Mouse (Mus musculus) stomach, postnatal 0 days (tissue): ENCODE data around the gene Wwtr1. TPM values are rescaled to one million over a fixed set of nuclear protein-coding genes. Genes with fewer than 3 reads are reported as not detected.

Experiments
- ATAC-seq: fragments of 200-750 bp; cut with Nextera tagmentation; 2 replicates; pipeline ENCODE4 v1.8.0; 2017; ENCODE audit not compliant: low FRiP score, low TSS enrichment
- DNase-seq: peaks from one replicate; pipeline ENCODE4 v3.0.0-alpha.2; 2016; ENCODE audit warnings: low spot score
- H3K27ac ChIP-seq: fragments of 300-500 bp; sonication (generic); replicated peaks from 2 replicates; pipeline ENCODE4 v1.5.1; 2014; ENCODE audit warnings: mild to moderate bottlenecking, control low read depth
- H3K27me3 ChIP-seq: fragments of 300-500 bp; sonication (generic); 2 replicates; pipeline ENCODE4 v1.6.1; 2014; ENCODE audit warnings: low read length; ENCODE audit not compliant: control insufficient read depth, insufficient read depth
- H3K36me3 ChIP-seq: fragments of 300-500 bp; sonication (generic); 2 replicates; pipeline ENCODE4 v1.6.1; 2014; ENCODE audit warnings: low read length, mixed read lengths; ENCODE audit not compliant: control insufficient read depth, insufficient read depth
- H3K4me1 ChIP-seq: fragments of 300-500 bp; sonication (generic); replicated peaks from 2 replicates; pipeline ENCODE4 v1.6.1; 2014; ENCODE audit warnings: antibody characterized with exemption; ENCODE audit not compliant: control insufficient read depth, insufficient read depth
- H3K4me2 ChIP-seq: fragments of 300-500 bp; sonication (generic); replicated peaks from 2 replicates; pipeline ENCODE4 v1.6.1; 2014; ENCODE audit warnings: low read depth, mild to moderate bottlenecking, control low read depth, moderate library complexity
- H3K4me3 ChIP-seq: fragments of 300-500 bp; sonication (generic); 2 replicates; pipeline ENCODE4 v1.5.1; 2014; ENCODE audit warnings: low read depth, low read length, control low read depth
- H3K9ac ChIP-seq: fragments of 300-500 bp; sonication (generic); 2 replicates; pipeline ENCODE4 v1.6.1; 2014; ENCODE audit warnings: mild to moderate bottlenecking, low read length, control low read depth, mixed read lengths
- H3K9me3 ChIP-seq: fragments of 300-500 bp; sonication (generic); 2 replicates; pipeline ENCODE4 v1.6.1; 2016; ENCODE audit warnings: low read length; ENCODE audit not compliant: control insufficient read depth
- CTCF ChIP-seq: IDR thresholded peaks from 2 replicates; pipeline ENCODE4 v1.5.1; 2016; ENCODE audit warnings: antibody characterized with exemption, low read depth, mild to moderate bottlenecking, moderate library complexity
- EP300 ChIP-seq: optimal IDR thresholded peaks from 2 replicates; pipeline ENCODE3; 2016; ENCODE audit warnings: antibody characterized with exemption
- WGBS: fragments of 180-500 bp; shearing (Covaris S2); extraction: QIAGEN DNeasy Blood & Tissue Kit; methylation state at CpG from one replicate; pipeline ENCODE4 v1.1.7; 2014; 5-methylcytosine and 5-hydroxymethylcytosine counted together
- polyA plus RNA-seq: library from polyadenylated mRNA; unstranded; fragments of >200 nt; fragmentation: Nextera tagmentation; extraction: Ambion mirVana; gene quantifications from 2 replicates; pipeline ENCODE4 v1.2.1, GENCODE M21; 2015

The Wwtr1 gene
- 20.7 and 21.0 TPM in 2 replicates for polyA plus RNA-seq

- DNase-seq (peak; percentile 85), ATAC-seq (peak; percentile 93)
- TF ChIP-seq CTCF (peak; percentile 0; the same call in 1 of the 2 replicates), EP300 (no peak)
- Histone ChIP-seq H3K36me3 (no peaks in the 10 kb centered on the region; the same call in 1 of the 2 replicates), H3K9me3 (no peaks in the 10 kb centered on the region), H3K9ac (peak within 1 kb of the TSS; percentile 92), H3K27ac (peak within 1 kb of the TSS; percentile 97), H3K4me1 (no peaks in the 10 kb centered on the region), H3K4me2 (peak within 1 kb of the TSS; percentile 80), H3K4me3 (peak within 1 kb of the TSS; percentile 89), H3K27me3 (no peaks in the 10 kb centered on the region)
- WGBS = 0% methylated on average over 30 of the region's 36 CpGs
These were observed at the start of gene Wwtr1 for GRCm38 (mm10) chr3:57575660-57576055. Gene Wwtr1, minus strand, starts transcription at chr3:57575910.

GRCm38 (mm10) chr3:57619718-57620117 lies 44.0 kb upstream of the Wwtr1 start:
- H3K36me3 ChIP-seq = no peaks in the 10 kb centered on the region
- H3K4me1 ChIP-seq = no peaks in the 10 kb centered on the region
- no peak for ATAC-seq
- H3K27ac ChIP-seq = no peak overlapping the region
- no peak overlapping the region for H3K9ac ChIP-seq
- DNase-seq = no peak
- no peak overlapping the region for H3K4me3 ChIP-seq
- no peaks in the 10 kb centered on the region for H3K27me3 ChIP-seq
- H3K4me2 ChIP-seq = no peak overlapping the region
- H3K9me3 ChIP-seq = no peaks in the 10 kb centered on the region
- 64% methylated on average over 4 of the region's 4 CpGs for WGBS
- TF ChIP-seq EP300 (no peak), CTCF (peak; percentile 59)

GRCm38 (mm10) chr3:57615652-57616051 lies 39.9 kb upstream of the Wwtr1 start:
- ATAC-seq = no peak
- no peak overlapping the region for H3K4me3 ChIP-seq
- H3K4me2 ChIP-seq = no peak overlapping the region
- H3K27me3 ChIP-seq = no peaks in the 10 kb centered on the region
- no peaks in the 10 kb centered on the region for H3K36me3 ChIP-seq
- H3K27ac ChIP-seq = no peak overlapping the region
- 91% methylated on average over 4 of the region's 4 CpGs for WGBS
- TF ChIP-seq CTCF (peak; percentile 42), EP300 (no peak)
- H3K9me3 ChIP-seq = no peaks in the 10 kb centered on the region
- no peak overlapping the region for H3K9ac ChIP-seq
- no peak for DNase-seq
- H3K4me1 ChIP-seq = no peaks in the 10 kb centered on the region

DNA sequence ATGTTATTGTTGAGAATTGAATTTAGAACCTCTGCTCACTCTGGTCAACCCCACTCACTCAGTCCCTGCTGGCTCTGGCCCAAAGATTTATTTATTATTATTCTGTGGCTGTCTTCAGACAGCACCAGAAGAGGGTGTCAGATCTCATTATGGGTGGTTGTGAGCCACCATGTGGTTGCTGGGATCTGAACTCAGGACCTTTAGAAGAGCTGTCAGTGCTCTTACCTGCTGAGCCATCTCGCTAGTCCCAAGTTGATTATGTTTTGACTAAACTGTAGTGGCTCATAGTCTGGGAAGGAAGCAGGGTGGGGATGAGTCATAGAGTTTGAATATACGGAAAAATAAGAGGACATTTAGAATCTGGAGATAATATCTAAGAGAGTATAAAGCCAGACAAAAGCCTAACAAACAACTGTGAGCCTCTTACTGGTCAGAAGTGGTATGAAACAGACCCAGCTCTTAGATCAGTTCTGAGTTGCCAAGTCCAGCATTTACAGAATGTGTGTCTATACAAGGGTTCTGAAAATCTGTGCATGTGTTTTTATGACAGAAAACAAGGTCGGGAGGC lies 36.8 kb upstream of the Wwtr1 start:
- ATAC-seq (no peak), DNase-seq (no peak)
- H3K4me2 ChIP-seq = no peak overlapping the region
- no peaks in the 10 kb centered on the region for H3K4me1 ChIP-seq
- WGBS = 51% methylated on average over 3 of the region's 3 CpGs
- TF ChIP-seq EP300 (no peak), CTCF (no peak)
- H3K9ac ChIP-seq = no peak overlapping the region
- no peaks in the 10 kb centered on the region for H3K27me3 ChIP-seq
- no peak overlapping the region for H3K4me3 ChIP-seq
- H3K27ac ChIP-seq = no peak overlapping the region
- H3K36me3 ChIP-seq = no peaks in the 10 kb centered on the region
- no peaks in the 10 kb centered on the region for H3K9me3 ChIP-seq

- no peak overlapping the region for H3K4me3 ChIP-seq
- no peaks in the 10 kb centered on the region for H3K9me3 ChIP-seq
- no peak overlapping the region for H3K4me2 ChIP-seq
- H3K36me3 ChIP-seq = no peaks in the 10 kb centered on the region
- no peak overlapping the region for H3K27ac ChIP-seq
- WGBS = 58% methylated on average over 7 of the region's 7 CpGs
- H3K27me3 ChIP-seq = no peaks in the 10 kb centered on the region
- no peak overlapping the region for H3K9ac ChIP-seq
- DNase-seq (no peak), ATAC-seq (no peak)
- no peaks in the 10 kb centered on the region for H3K4me1 ChIP-seq
- TF ChIP-seq CTCF (no peak), EP300 (no peak)
These were observed 36.1 kb upstream of the Wwtr1 start for GRCm38 (mm10) chr3:57611776-57612175.

DNA sequence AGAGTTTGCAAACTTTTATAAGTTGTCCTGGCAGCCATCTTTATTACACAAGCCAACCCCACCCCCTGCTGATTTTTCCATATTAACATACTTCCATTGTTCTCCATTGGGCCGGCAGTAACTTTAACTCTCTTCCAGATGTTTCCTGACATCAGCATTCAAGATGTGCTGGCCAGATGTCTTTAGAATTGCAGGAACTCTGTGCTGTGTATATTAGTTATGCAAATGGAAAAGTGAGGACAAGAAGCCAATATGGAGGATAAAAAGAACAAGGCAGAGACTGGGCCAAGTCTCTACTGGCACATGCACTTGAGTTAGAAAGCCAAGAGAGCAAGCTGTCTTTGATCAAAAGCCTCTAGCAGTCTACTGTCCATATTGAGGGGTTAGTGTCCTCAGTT lies 28.9 kb upstream of the Wwtr1 start:
- WGBS = 33% methylated on average over 1 of the region's 1 CpGs
- H3K4me2 ChIP-seq = no peak overlapping the region
- no peaks in the 10 kb centered on the region for H3K36me3 ChIP-seq
- H3K9ac ChIP-seq = no peak overlapping the region
- no peaks in the 10 kb centered on the region for H3K9me3 ChIP-seq
- ATAC-seq (peak; percentile 60; the same call in 1 of the 2 replicates), DNase-seq (no peak)
- no peak overlapping the region for H3K27ac ChIP-seq
- TF ChIP-seq CTCF (no peak), EP300 (no peak)
- H3K27me3 ChIP-seq = no peaks in the 10 kb centered on the region
- no peak overlapping the region for H3K4me3 ChIP-seq
- H3K4me1 ChIP-seq = no peaks in the 10 kb centered on the region
